Mouse (Mus musculus): ENCODE results near the gene Piezo1.

DNA sequence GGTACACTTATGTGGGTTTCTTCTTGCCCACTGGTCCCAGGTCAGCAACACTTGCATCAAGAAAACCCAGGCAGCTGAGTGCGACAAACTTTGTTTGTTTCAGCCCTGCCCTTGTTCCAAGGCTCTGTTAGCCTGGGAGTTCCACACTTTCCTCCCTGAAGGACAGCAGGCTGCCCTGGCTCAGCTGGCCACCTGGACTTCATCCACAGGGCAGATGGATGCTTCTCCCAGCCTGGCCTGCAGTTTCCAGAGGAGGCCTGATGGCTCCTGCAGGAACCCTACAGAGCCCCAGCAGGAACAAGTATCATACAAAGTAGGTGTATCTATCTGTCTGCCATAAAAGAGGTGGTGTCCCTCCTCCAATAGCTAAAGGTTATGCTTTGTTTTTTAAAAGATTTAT lies 109.8 kb downstream of the Piezo1 start:
- TF ChIP-seq MAX (IDR thresholded peaks at IDR 0.05; ENCODE audit: low read depth): no peak
- TF ChIP-seq USF1 (IDR thresholded peaks at IDR 0.05; ENCODE audit: low read depth): no peak
- no peak for TF ChIP-seq MYOG (IDR thresholded peaks at IDR 0.05; ENCODE audit: control insufficient read depth in 1 of 3, insufficient read depth in 1 of 3, insufficient read length in 2 of 3, low read depth in 2 of 3)
- TF ChIP-seq POLR2AphosphoS2 (IDR thresholded peaks at IDR 0.05; ENCODE audit: insufficient read length, low read depth): no peak
- TF ChIP-seq POLR2A (IDR thresholded peaks at IDR 0.05; ENCODE audit: insufficient read length, low read depth): no peak
- TF ChIP-seq TCF12 (IDR thresholded peaks at IDR 0.05; ENCODE audit: insufficient read depth, poor library complexity, severe bottlenecking): no peak

Data from myocyte (in vitro differentiated cells).